Mouse (Mus musculus): ENCODE measurements around the gene Hist1h1c. TPM values are rescaled to one million over a fixed set of nuclear protein-coding genes. Genes with fewer than 3 reads are reported as not detected.
"Not testable (repeated sequence)": the region's sequence is repeated elsewhere in the genome, so short reads cannot be mapped to it uniquely, and the experiment has no call there.

Gene Hist1h1c
- total RNA-seq, 2 experiments from 2014 or later = 47.0 to 47.3 TPM

- DNase-seq (ENCODE audit: low spot score in 2 of 2) = no peak
Measured at GRCm38 (mm10) chr13:23716261-23717042, 22.2 kb upstream of the Hist1h1c start.

GRCm38 (mm10) chr13:23717176-23717575, 21.4 kb upstream of the Hist1h1c start:
- DNase-seq (ENCODE audit: low spot score in 2 of 2) = no peak

GRCm38 (mm10) chr13:23717593-23718245, 20.9 kb upstream of the Hist1h1c start:
- DNase-seq (ENCODE audit: low spot score in 2 of 2) = not testable (repeated sequence)

GRCm38 (mm10) chr13:23724239-23724638, 14.4 kb upstream of the Hist1h1c start:
- DNase-seq (ENCODE audit: low spot score in 2 of 2) = no peak

- DNase-seq (ENCODE audit: low spot score in 2 of 2) = no peak
Measured at GRCm38 (mm10) chr13:23725213-23725612, 13.4 kb upstream of the Hist1h1c start.

- no peak for DNase-seq (ENCODE audit: low spot score in 2 of 2)
Measured at GRCm38 (mm10) chr13:23728472-23729191, 10.0 kb upstream of the Hist1h1c start.

- no peak for DNase-seq (ENCODE audit: low spot score in 2 of 2)
Measured at GRCm38 (mm10) chr13:23729192-23729525, 9.4 kb upstream of the Hist1h1c start.

- DNase-seq (ENCODE audit: low spot score in 2 of 2) = no peak
Measured at GRCm38 (mm10) chr13:23729706-23730105, 8.9 kb upstream of the Hist1h1c start.

GRCm38 (mm10) chr13:23730479-23730878, 8.1 kb upstream of the Hist1h1c start:
- no peak for DNase-seq (ENCODE audit: low spot score in 2 of 2)

- DNase-seq (ENCODE audit: low spot score in 2 of 2) = peak in 1 of 2 experiments; percentile 66
Measured at GRCm38 (mm10) chr13:23732156-23732804, 6.3 kb upstream of the Hist1h1c start.

GRCm38 (mm10) chr13:23737091-23737490, 1.5 kb upstream of the Hist1h1c start:
- no peak for DNase-seq (ENCODE audit: low spot score in 2 of 2)

GRCm38 (mm10) chr13:23738041-23738440, 567 bp upstream of the Hist1h1c start:
- DNase-seq (ENCODE audit: low spot score in 2 of 2) = no peak

GRCm38 (mm10) chr13:23739069-23739921, 687 bp downstream of the Hist1h1c start:
- DNase-seq (ENCODE audit: low spot score in 2 of 2) = peak; percentile 94 to 98

- no peak for DNase-seq (ENCODE audit: low spot score in 2 of 2)
Measured at GRCm38 (mm10) chr13:23739922-23740252, 1.3 kb downstream of the Hist1h1c start.

GRCm38 (mm10) chr13:23740256-23740840, 1.7 kb downstream of the Hist1h1c start:
- DNase-seq (ENCODE audit: low spot score in 2 of 2) = no peak

- no peak for DNase-seq (ENCODE audit: low spot score in 2 of 2)
Measured at GRCm38 (mm10) chr13:23740910-23741309, 2.3 kb downstream of the Hist1h1c start.

GRCm38 (mm10) chr13:23742007-23742406, 3.4 kb downstream of the Hist1h1c start:
- DNase-seq (ENCODE audit: low spot score in 2 of 2) = no peak

GRCm38 (mm10) chr13:23743215-23743614, 4.6 kb downstream of the Hist1h1c start:
- DNase-seq (ENCODE audit: low spot score in 2 of 2) = no peak

- DNase-seq (ENCODE audit: low spot score in 2 of 2) = no peak
Measured at GRCm38 (mm10) chr13:23743963-23744362, 5.4 kb downstream of the Hist1h1c start.

Data from layer of hippocampus, adult 18-20 months (tissue).